Mouse (Mus musculus) C2C12 (cell line): Measurements from ENCODE around the gene Steap4.

ENCODE experiments used
- CTCF ChIP-seq: IDR thresholded peaks from one replicate; pipeline ENCODE4 v1.5.1; 2011; ENCODE audit not compliant: control insufficient read depth, insufficient read depth, insufficient read length
- USF1 ChIP-seq: IDR thresholded peaks from one replicate; pipeline ENCODE4 v1.6.1; 2011; ENCODE audit warnings: low read depth, mild to moderate bottlenecking, control low read depth, moderate library complexity

GRCm38 (mm10) chr5:7955371-7955966, 4.8 kb upstream of the Steap4 start:
- no peak for TF ChIP-seq CTCF
- no peak for TF ChIP-seq USF1
